Mouse (Mus musculus) G1E (cell line): ENCODE results near the gene Ttpal.

Experiments used
- CTCF ChIP-seq: IDR thresholded peaks from 2 replicates; pipeline ENCODE4 v1.5.1; 2012; ENCODE audit warnings: low read depth, low read length, inconsistent platforms, mixed read lengths
- GATA1 ChIP-seq: IDR thresholded peaks from 2 replicates; pipeline ENCODE4 v1.6.1; 2012; ENCODE audit warnings: borderline replicate concordance, low read length, inconsistent platforms, mixed read lengths
- TAL1 ChIP-seq: conservative IDR thresholded peaks from 2 replicates; pipeline ENCODE4 v1.6.1; 2012; ENCODE audit warnings: low read depth, low read length, inconsistent platforms, mixed read lengths

GRCm38 (mm10) chr2:163596057-163596872 lies 5.8 kb upstream of the Ttpal start:
- no peak for TF ChIP-seq TAL1
- TF ChIP-seq CTCF = no peak
- no peak for TF ChIP-seq GATA1
